11 mouse cellular contexts compared by ENCODE assay signal in the genomic region with DNA sequence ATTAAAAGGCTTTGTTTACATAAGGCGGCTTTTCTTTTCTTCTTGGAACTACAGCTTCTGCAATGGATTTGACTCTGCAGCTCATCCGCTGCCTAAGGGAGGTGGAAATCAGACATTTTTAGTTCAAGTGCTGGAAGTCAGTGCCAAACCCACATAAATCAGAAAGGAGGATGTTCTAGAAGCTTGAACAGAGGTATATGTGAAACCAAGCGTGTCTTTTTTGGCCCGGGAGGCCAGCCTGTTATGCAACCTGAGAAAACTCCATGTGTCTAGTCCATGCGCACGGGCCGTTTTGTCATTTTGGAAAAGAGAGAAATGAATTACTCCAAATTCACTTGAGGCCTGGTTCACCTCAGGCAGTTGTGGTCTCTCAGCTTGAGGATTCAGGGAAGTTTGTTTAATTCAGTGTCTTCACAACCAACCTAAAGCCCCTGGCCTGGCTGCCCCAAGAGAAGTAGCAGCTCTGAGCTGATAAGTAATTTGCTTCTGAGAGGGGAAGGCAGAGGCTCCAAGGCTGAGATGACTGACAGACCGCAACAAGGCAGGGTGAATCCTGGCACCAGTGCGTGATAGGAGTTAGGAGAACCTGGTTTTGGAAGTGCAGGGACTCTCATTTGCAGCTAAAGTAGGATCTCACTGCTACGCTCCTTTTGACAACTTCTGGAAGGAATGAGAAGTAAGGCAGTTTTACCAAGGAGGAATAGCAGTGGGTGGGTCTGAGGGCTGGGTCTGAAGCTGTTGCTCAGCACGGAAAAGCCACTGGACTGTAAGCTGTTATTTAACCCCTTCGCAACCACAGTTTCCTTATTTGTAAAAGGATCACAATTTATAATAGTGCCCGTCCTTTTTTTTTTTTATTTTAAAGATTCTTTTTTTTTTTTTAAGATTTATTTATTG. TPM values are rescaled to one million over a fixed set of nuclear protein-coding genes. Genes with fewer than 3 reads are reported as not detected.
DNase-seq lines count a peak whose midpoint lies in the region; ATAC-seq and TF ChIP-seq lines count a peak whose summit lies in the region.
"Had no signal": no experiment of that assay in that cellular context is flagged by ENCODE, and none has a peak within 500 bp of the region (broad histone marks: within the 10 kb centered on the region; RNA-seq: fewer than 3 reads in every experiment).

No protein-coding gene starts in this region.

- no peak for TF ChIP-seq CTCF in layer of hippocampus, adult 2 months (conservative IDR thresholded peaks at IDR 0.05)

- no peak overlapping the region for H3K4me3 ChIP-seq in layer of hippocampus, adult 2 months
- H3K4me3 ChIP-seq in forebrain, embryonic 16.5 days (replicated peaks; ENCODE audit: low read length), result no peak overlapping the region
- H3K4me3 ChIP-seq: limb, embryonic 10.5 days; megakaryocyte, embryonic 14.5 days had no signal

- peak overlapping the region; percentile 87 for H3K27ac ChIP-seq in layer of hippocampus, adult 2 months
- H3K27ac ChIP-seq in forebrain, embryonic 16.5 days (ENCODE audit: low read length), result no peak overlapping the region
- H3K27ac ChIP-seq: limb, embryonic 10.5 days had no signal

- ATAC-seq in hematopoietic stem cell, adult 5-6 weeks (replicated peaks in 1 of 2; ENCODE audit: insufficient read depth in 1 of 2, low FRiP score in 2 of 2, low TSS enrichment in 1 of 2, low read depth in 1 of 2, poor library complexity in 2 of 2, severe bottlenecking in 2 of 2), result peak; percentile 33 to 38; a peak in 2 of 4 replicates
- ATAC-seq in forebrain, embryonic 16.5 days, result no peak
- ATAC-seq: forebrain, embryonic 14.5 days had no signal

- H3K27me3 ChIP-seq in forebrain, embryonic 16.5 days (replicated peaks; ENCODE audit: control insufficient read depth, insufficient read depth, low read length), result no peaks in the 10 kb centered on the region
- H3K27me3 ChIP-seq: megakaryocyte, embryonic 14.5 days had no signal

- no peak overlapping the region for H3K4me2 ChIP-seq in forebrain, embryonic 16.5 days (ENCODE audit: low read length)

- H3K9me3 ChIP-seq in forebrain, embryonic 16.5 days (ENCODE audit: control insufficient read depth, low read length), result no peaks in the 10 kb centered on the region
- H3K9me3 ChIP-seq: G1E; limb, embryonic 10.5 days; megakaryocyte, embryonic 14.5 days had no signal

- H3K4me1 ChIP-seq in forebrain, embryonic 16.5 days (replicated peaks; ENCODE audit: control insufficient read depth, insufficient read depth, low read length), result no peaks in the 10 kb centered on the region

- no peaks in the 10 kb centered on the region for H3K36me3 ChIP-seq in forebrain, embryonic 16.5 days (ENCODE audit: control insufficient read depth, insufficient read depth)
- H3K36me3 ChIP-seq: G1E; limb, embryonic 10.5 days had no signal

- 79% methylated on average over 13 of the region's 13 CpGs for WGBS in forebrain, embryonic 16.5 days

- DNase-seq in layer of hippocampus, adult 2 months (ENCODE audit: low spot score in 2 of 2), result no peak
- DNase-seq in layer of hippocampus, postnatal 25 days (ENCODE audit: extremely low spot score in 1 of 2, low spot score in 1 of 2), result no peak
- peak; percentile 58 for DNase-seq in CD4-positive helper T cell, adult 2 months (ENCODE audit: low read depth, low spot score)
- DNase-seq in adrenal gland, postnatal 25 days, result peak; percentile 36
- DNase-seq in embryo, embryonic 11 days, result no peak

- H3K9ac ChIP-seq in forebrain, embryonic 16.5 days (replicated peaks; ENCODE audit: low read depth, low read length), result no peak overlapping the region

RNA-seq across cellular contexts. Expression of a gene that starts 13.5 kb away (rescaled TPM):
- total RNA-seq in layer of hippocampus, adult 2 months (2021), result 100 to 1,000 TPM; 530 to 540 TPM
- total RNA-seq in layer of hippocampus, postnatal 25 days (2021), result 100 to 1,000 TPM; 483 to 493 TPM
- total RNA-seq in adrenal gland, postnatal 25 days (2021), result 70.2 and 81.2 TPM in 2 replicates
- total RNA-seq in hematopoietic stem cell, adult 5-6 weeks (2017), result 79.8 and 93.2 TPM in 2 replicates
- 88.4 and 91.4 TPM in 2 replicates for polyA plus RNA-seq in forebrain, embryonic 16.5 days (2015; fragmentation: Nextera tagmentation; extraction: Ambion mirVana)

Comparison
In these comparisons a context has a peak if more than half of its experiments do, and no peak if none do; other contexts are left out.
1. DNase-seq: peak in CD4-positive helper T cell, adult 2 months (single experiment) and adrenal gland, postnatal 25 days (single experiment); none in layer of hippocampus, adult 2 months (0 of 2), layer of hippocampus, postnatal 25 days (0 of 2) and embryo, embryonic 11 days (single experiment).